Mouse (Mus musculus): ENCODE results near the gene Lss. TPM values are rescaled to one million over a fixed set of nuclear protein-coding genes. Genes with fewer than 3 reads are reported as not detected.

Lss gene
- polyA plus RNA-seq (2014; fragmentation: Nextera tagmentation; extraction: Ambion mirVana): 5.3 and 11.6 TPM in 2 replicates

DNA sequence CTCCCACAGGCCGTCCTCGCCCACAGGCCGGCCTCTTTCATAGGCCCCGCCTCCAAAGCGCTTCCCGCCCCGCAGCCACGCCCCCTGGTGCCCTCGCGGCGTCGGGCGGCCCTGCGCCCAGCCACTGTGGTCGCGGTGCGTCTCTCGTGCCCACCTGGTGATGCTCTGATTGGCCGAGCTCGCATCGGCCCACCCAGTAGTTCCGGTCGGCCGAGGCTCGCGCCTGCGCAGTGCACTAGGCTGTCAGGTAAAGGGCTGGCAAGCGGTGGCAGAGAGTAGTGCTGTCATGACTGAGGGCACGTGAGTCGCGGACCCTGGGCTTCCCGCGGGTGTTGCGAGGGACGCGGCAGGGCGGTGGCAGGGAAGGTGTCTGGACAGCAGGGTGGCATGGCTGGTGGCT lies at the start of gene Lss:
Lss (plus strand) TSS at position 214 of the 400 bp plus-strand sequence.
- Histone ChIP-seq H3K27me3 (ENCODE audit: control insufficient read depth, insufficient read depth, low read length) (no peaks in the 10 kb centered on the region), H3K4me1 (ENCODE audit: control insufficient read depth in 2 of 2, insufficient read depth in 2 of 2, low read length in 2 of 2) (0 out of 4 replicates have a peak, but pooled peaks cover 2 to 7% of the 10 kb centered on the region in 2 experiments), H3K4me2 (ENCODE audit: low read length) (peak within 1 kb of the TSS; percentile 90), H3K9me3 (ENCODE audit: control insufficient read depth, low read length) (no peaks in the 10 kb centered on the region), H3K36me3 (ENCODE audit: control insufficient read depth, insufficient read depth, low read length) (peaks cover 30% of the 10 kb centered on the region), H3K27ac (replicated peaks in 1 of 2; ENCODE audit: control insufficient read depth in 1 of 2, insufficient read depth in 1 of 2, low read depth in 2 of 2, low read length in 2 of 2) (peak within 1 kb of the TSS; percentile 28 to 48; a peak in 3 of 4 replicates), H3K9ac (ENCODE audit: low read length) (peak within 1 kb of the TSS; percentile 74), H3K4me3 (ENCODE audit: control insufficient read depth in 1 of 2, insufficient read depth in 1 of 2, low read depth in 1 of 2, low read length in 2 of 2) (peak within 1 kb of the TSS; percentile 56 to 70)
- WGBS: under 1% methylated on average over 37 of the region's 37 CpGs
- ATAC-seq (ENCODE audit: insufficient number of reproducible peaks, insufficient read depth, low FRiP score, low read depth): peak; percentile 99

DNA sequence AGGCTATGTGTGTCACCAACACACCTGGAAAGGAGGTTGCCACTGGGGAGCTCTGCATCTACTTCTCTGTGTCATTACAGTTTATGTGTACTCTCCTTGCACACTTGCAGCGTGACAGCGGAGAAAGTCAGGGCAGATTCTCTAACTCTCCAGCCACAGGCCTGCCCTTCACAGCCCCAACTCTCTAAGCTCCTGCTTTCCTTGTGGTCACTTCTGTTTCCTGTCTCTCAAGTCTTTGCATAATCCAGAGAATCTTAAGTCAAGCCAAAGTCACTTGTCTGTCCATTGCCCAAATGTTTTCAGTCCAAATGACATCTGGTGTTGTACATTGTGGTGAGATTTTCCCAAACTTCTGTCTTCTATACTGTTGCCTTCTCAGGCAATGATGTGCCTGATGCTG lies 45.1 kb upstream of the Lss start:
- H3K27ac ChIP-seq (replicated peaks in 1 of 2; ENCODE audit: control insufficient read depth in 1 of 2, insufficient read depth in 1 of 2, low read depth in 2 of 2, low read length in 2 of 2): no peak overlapping the region
- no peaks in the 10 kb centered on the region; a peak in 1 of 4 replicates for H3K4me1 ChIP-seq (ENCODE audit: control insufficient read depth in 2 of 2, insufficient read depth in 2 of 2, low read length in 2 of 2)
- 100% methylated on average over 2 of the region's 2 CpGs for WGBS
- no peaks in the 10 kb centered on the region for H3K27me3 ChIP-seq (ENCODE audit: control insufficient read depth, insufficient read depth, low read length)
- no peaks in the 10 kb centered on the region for H3K9me3 ChIP-seq (ENCODE audit: control insufficient read depth, low read length)
- H3K4me2 ChIP-seq (ENCODE audit: low read length): no peak overlapping the region
- H3K9ac ChIP-seq (ENCODE audit: low read length): no peak overlapping the region
- peaks cover 99% of the 10 kb centered on the region for H3K36me3 ChIP-seq (ENCODE audit: control insufficient read depth, insufficient read depth, low read length)
- no peak overlapping the region for H3K4me3 ChIP-seq (ENCODE audit: control insufficient read depth in 1 of 2, insufficient read depth in 1 of 2, low read depth in 1 of 2, low read length in 2 of 2)
- ATAC-seq (ENCODE audit: insufficient number of reproducible peaks, insufficient read depth, low FRiP score, low read depth): no peak

DNA sequence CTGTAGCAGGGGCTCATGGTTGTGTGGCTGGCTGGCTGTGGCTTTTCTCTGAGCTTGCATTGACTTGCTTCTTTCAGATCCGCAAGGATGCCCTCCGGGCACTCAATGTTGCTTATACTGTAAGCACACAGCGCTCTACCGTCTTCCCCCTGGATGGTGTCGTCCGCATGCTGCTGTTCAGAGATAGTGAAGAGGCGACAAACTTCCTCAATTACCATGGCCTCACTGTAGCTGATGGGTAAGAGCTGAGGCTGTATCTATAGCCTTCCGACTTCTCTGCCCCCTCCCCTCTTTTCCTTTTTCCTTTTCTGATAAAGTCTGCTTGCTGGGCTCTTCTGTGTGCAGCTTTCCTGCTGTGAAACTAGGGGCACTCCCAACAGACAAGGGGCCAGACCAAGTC lies 43.1 kb upstream of the Lss start:
- 74% methylated on average over 8 of the region's 8 CpGs for WGBS
- H3K4me2 ChIP-seq (ENCODE audit: low read length): no peak overlapping the region
- no peaks in the 10 kb centered on the region for H3K27me3 ChIP-seq (ENCODE audit: control insufficient read depth, insufficient read depth, low read length)
- H3K4me1 ChIP-seq (ENCODE audit: control insufficient read depth in 2 of 2, insufficient read depth in 2 of 2, low read length in 2 of 2): no peaks in the 10 kb centered on the region
- no peaks in the 10 kb centered on the region for H3K9me3 ChIP-seq (ENCODE audit: control insufficient read depth, low read length)
- no peak for ATAC-seq (ENCODE audit: insufficient number of reproducible peaks, insufficient read depth, low FRiP score, low read depth)
- H3K36me3 ChIP-seq (ENCODE audit: control insufficient read depth, insufficient read depth, low read length): peaks cover 95% of the 10 kb centered on the region
- H3K27ac ChIP-seq (replicated peaks in 1 of 2; ENCODE audit: control insufficient read depth in 1 of 2, insufficient read depth in 1 of 2, low read depth in 2 of 2, low read length in 2 of 2): no peak overlapping the region
- no peak overlapping the region for H3K9ac ChIP-seq (ENCODE audit: low read length)
- H3K4me3 ChIP-seq (ENCODE audit: control insufficient read depth in 1 of 2, insufficient read depth in 1 of 2, low read depth in 1 of 2, low read length in 2 of 2): no peak overlapping the region

DNA sequence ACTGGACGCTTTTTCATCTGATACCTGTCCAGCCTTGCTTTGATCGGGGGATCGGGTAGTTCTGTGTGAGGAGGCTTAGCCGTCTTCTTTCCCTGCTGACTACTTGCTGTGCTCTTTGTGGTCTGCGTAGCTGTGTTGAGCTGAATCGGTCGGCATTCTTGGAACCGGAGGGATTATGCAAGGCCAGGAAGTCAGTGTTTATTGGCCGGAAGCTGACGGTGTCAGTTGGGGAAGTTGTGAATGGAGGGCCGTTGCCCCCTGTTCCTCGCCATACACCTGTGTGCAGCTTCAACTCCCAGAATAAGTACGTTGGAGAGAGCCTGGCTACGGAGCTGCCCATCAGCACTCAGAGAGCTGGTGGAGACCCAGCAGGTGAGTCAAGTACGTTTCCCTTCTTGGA lies 42.2 kb upstream of the Lss start:
- H3K9me3 ChIP-seq (ENCODE audit: control insufficient read depth, low read length): no peaks in the 10 kb centered on the region
- H3K27ac ChIP-seq (replicated peaks in 1 of 2; ENCODE audit: control insufficient read depth in 1 of 2, insufficient read depth in 1 of 2, low read depth in 2 of 2, low read length in 2 of 2): no peak overlapping the region
- 92% methylated on average over 15 of the region's 15 CpGs for WGBS
- no peak overlapping the region for H3K4me3 ChIP-seq (ENCODE audit: control insufficient read depth in 1 of 2, insufficient read depth in 1 of 2, low read depth in 1 of 2, low read length in 2 of 2)
- no peak overlapping the region for H3K9ac ChIP-seq (ENCODE audit: low read length)
- no peak for ATAC-seq (ENCODE audit: insufficient number of reproducible peaks, insufficient read depth, low FRiP score, low read depth)
- no peaks in the 10 kb centered on the region for H3K4me1 ChIP-seq (ENCODE audit: control insufficient read depth in 2 of 2, insufficient read depth in 2 of 2, low read length in 2 of 2)
- H3K4me2 ChIP-seq (ENCODE audit: low read length): no peak overlapping the region
- peaks cover 95% of the 10 kb centered on the region for H3K36me3 ChIP-seq (ENCODE audit: control insufficient read depth, insufficient read depth, low read length)
- H3K27me3 ChIP-seq (ENCODE audit: control insufficient read depth, insufficient read depth, low read length): no peaks in the 10 kb centered on the region

DNA sequence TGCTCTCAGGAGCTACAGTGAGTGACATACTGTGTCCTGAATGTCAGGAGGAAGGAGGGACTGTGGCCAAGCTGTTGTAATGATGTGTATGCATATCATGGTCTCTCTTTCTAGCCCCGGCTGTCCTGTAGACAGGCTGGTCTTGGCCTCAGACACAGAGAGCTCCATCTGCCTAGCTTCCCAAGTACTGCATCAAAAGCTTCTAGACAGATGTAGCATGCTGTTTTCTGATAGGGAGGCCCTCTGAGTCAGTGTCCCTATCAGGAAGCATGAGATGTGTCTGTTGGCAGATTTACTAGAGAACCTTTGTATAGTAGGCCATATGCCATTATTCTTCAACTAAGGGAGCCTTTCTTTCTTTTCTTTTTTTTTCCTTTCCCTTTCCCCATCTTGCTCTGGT lies 37.9 kb upstream of the Lss start:
- H3K27ac ChIP-seq (replicated peaks in 1 of 2; ENCODE audit: control insufficient read depth in 1 of 2, insufficient read depth in 1 of 2, low read depth in 2 of 2, low read length in 2 of 2): no peak overlapping the region

DNA sequence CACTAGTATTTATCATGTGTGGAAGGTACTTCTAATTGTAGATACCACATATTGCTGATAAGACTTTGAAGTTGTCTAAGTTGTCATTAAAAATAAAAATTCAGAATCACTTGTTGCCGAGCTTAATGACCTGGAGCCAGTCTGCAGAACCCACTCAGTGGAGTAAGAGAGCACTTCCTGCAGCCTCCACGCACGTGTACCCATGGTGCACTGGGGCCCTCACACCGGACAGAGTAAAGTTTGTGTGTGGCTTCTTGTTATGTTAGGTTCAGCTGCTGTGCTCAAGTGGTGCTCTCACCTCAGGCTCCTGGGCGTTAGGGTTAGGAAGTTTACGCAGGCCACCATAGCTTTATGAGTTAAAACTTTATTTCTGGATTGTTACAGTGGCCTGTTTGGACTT lies 35.9 kb upstream of the Lss start:
- Histone ChIP-seq H3K36me3 (ENCODE audit: control insufficient read depth, insufficient read depth, low read length) (peaks cover 89% of the 10 kb centered on the region), H3K9ac (ENCODE audit: low read length) (no peak overlapping the region), H3K27ac (replicated peaks in 1 of 2; ENCODE audit: control insufficient read depth in 1 of 2, insufficient read depth in 1 of 2, low read depth in 2 of 2, low read length in 2 of 2) (peak overlapping the region; percentile 47 to 55), H3K9me3 (ENCODE audit: control insufficient read depth, low read length) (no peaks in the 10 kb centered on the region), H3K4me2 (ENCODE audit: low read length) (no peak overlapping the region), H3K4me3 (ENCODE audit: control insufficient read depth in 1 of 2, insufficient read depth in 1 of 2, low read depth in 1 of 2, low read length in 2 of 2) (no peak overlapping the region), H3K4me1 (ENCODE audit: control insufficient read depth in 2 of 2, insufficient read depth in 2 of 2, low read length in 2 of 2) (peaks cover 3 to 19% of the 10 kb centered on the region in 2 experiments), H3K27me3 (ENCODE audit: control insufficient read depth, insufficient read depth, low read length) (no peaks in the 10 kb centered on the region)
- 88% methylated on average over 6 of the region's 6 CpGs for WGBS
- no peak for ATAC-seq (ENCODE audit: insufficient number of reproducible peaks, insufficient read depth, low FRiP score, low read depth)

More for the DNA sequence above, 37.9 kb upstream of the Lss start:
- peaks cover 3 to 19% of the 10 kb centered on the region in 2 experiments for H3K4me1 ChIP-seq (ENCODE audit: control insufficient read depth in 2 of 2, insufficient read depth in 2 of 2, low read length in 2 of 2)
- peaks cover 89% of the 10 kb centered on the region for H3K36me3 ChIP-seq (ENCODE audit: control insufficient read depth, insufficient read depth, low read length)
- H3K27me3 ChIP-seq (ENCODE audit: control insufficient read depth, insufficient read depth, low read length): no peaks in the 10 kb centered on the region
- 54% methylated on average over 1 of the region's 1 CpGs for WGBS
- no peak overlapping the region for H3K4me3 ChIP-seq (ENCODE audit: control insufficient read depth in 1 of 2, insufficient read depth in 1 of 2, low read depth in 1 of 2, low read length in 2 of 2)
- no peak overlapping the region for H3K4me2 ChIP-seq (ENCODE audit: low read length)
- ATAC-seq (ENCODE audit: insufficient number of reproducible peaks, insufficient read depth, low FRiP score, low read depth): no peak
- no peak overlapping the region for H3K9ac ChIP-seq (ENCODE audit: low read length)
- no peaks in the 10 kb centered on the region for H3K9me3 ChIP-seq (ENCODE audit: control insufficient read depth, low read length)

DNA sequence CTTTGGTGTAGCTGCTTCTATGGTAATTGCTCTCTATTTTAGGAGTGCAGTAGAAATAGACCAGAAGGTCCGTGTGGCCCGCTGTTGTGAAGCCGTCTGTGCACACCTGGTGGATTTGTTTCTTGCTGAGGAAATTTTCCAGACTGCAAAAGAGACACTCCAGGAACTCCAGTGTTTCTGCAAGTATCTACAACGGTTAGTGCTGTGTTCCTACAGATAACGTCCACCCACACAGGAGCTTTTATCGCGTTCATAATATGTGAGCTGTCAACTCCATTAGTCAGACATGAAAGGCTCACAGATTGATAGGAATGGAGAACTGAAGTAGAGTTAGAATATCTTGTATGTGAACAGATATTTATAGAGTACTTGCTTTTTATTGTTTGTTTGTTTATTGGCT lies 35.0 kb upstream of the Lss start:
- Histone ChIP-seq H3K4me2 (ENCODE audit: low read length) (0 out of 2 replicates have a peak overlapping the region, but pooled peaks have one; percentile 5), H3K4me1 (ENCODE audit: control insufficient read depth in 2 of 2, insufficient read depth in 2 of 2, low read length in 2 of 2) (peaks cover 3 to 19% of the 10 kb centered on the region in 2 experiments), H3K9me3 (ENCODE audit: control insufficient read depth, low read length) (no peaks in the 10 kb centered on the region), H3K36me3 (ENCODE audit: control insufficient read depth, insufficient read depth, low read length) (peaks cover 89% of the 10 kb centered on the region), H3K27me3 (ENCODE audit: control insufficient read depth, insufficient read depth, low read length) (no peaks in the 10 kb centered on the region), H3K27ac (replicated peaks in 1 of 2; ENCODE audit: control insufficient read depth in 1 of 2, insufficient read depth in 1 of 2, low read depth in 2 of 2, low read length in 2 of 2) (peak overlapping the region; percentile 47 to 55), H3K9ac (ENCODE audit: low read length) (no peak overlapping the region), H3K4me3 (ENCODE audit: control insufficient read depth in 1 of 2, insufficient read depth in 1 of 2, low read depth in 1 of 2, low read length in 2 of 2) (no peak overlapping the region)
- no peak for ATAC-seq (ENCODE audit: insufficient number of reproducible peaks, insufficient read depth, low FRiP score, low read depth)
- WGBS: 26% methylated on average over 7 of the region's 7 CpGs

DNA sequence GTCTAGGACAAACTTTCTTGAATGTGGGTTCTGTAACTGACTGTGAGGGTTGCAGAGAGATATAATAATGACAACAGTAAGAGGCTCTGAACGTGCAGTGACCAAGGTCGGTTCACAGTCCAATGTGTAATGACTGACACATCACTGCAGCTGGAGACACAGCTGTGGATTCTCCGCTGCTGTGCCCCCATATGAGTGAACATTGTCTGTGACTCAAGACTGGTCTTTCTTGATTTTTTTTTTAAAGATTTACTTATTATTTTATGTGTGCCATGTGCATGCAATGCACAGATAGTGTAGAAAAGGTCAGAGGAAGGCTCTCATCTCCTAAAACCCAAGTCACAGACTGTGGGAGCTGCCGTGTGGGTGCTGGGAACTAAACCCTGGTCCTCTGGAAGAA lies 33.9 kb upstream of the Lss start:
- Histone ChIP-seq H3K9ac (ENCODE audit: low read length) (no peak overlapping the region), H3K36me3 (ENCODE audit: control insufficient read depth, insufficient read depth, low read length) (peaks cover 93% of the 10 kb centered on the region), H3K27me3 (ENCODE audit: control insufficient read depth, insufficient read depth, low read length) (no peaks in the 10 kb centered on the region), H3K4me3 (ENCODE audit: control insufficient read depth in 1 of 2, insufficient read depth in 1 of 2, low read depth in 1 of 2, low read length in 2 of 2) (no peak overlapping the region), H3K4me1 (ENCODE audit: control insufficient read depth in 2 of 2, insufficient read depth in 2 of 2, low read length in 2 of 2) (peaks cover 3 to 19% of the 10 kb centered on the region in 2 experiments), H3K4me2 (ENCODE audit: low read length) (no peak overlapping the region), H3K9me3 (ENCODE audit: control insufficient read depth, low read length) (no peaks in the 10 kb centered on the region), H3K27ac (replicated peaks in 1 of 2; ENCODE audit: control insufficient read depth in 1 of 2, insufficient read depth in 1 of 2, low read depth in 2 of 2, low read length in 2 of 2) (no peak overlapping the region)
- WGBS: 95% methylated on average over 4 of the region's 4 CpGs
- no peak for ATAC-seq (ENCODE audit: insufficient number of reproducible peaks, insufficient read depth, low FRiP score, low read depth)
